Mouse (Mus musculus) spleen, adult 2 months (tissue): ENCODE measurements around the gene Wbp11. TPM values are rescaled to one million over a fixed set of nuclear protein-coding genes. Genes with fewer than 3 reads are reported as not detected.

Experiments
- DNase-seq, 2 experiments: peaks; one replicate each; pipeline versions ENCODE4 v3.0.0 to v3.0.0-alpha.2; 2012 to 2021; ENCODE audit warnings: low spot score in 2 of 2, low read depth in 1 of 2
- H3K27ac ChIP-seq: fragments of 200-500 bp; 2 replicates; pipeline ENCODE4 v1.5.1; 2012; ENCODE audit warnings: low read length, inconsistent platforms; ENCODE audit not compliant: insufficient read depth
- H3K27me3 ChIP-seq: fragments of 200-500 bp; 2 replicates; pipeline ENCODE4 v1.6.1; 2012; ENCODE audit warnings: mild to moderate bottlenecking, moderate library complexity, low read length, inconsistent platforms; ENCODE audit not compliant: control insufficient read depth, insufficient read depth
- H3K36me3 ChIP-seq: fragments of 200-500 bp; 2 replicates; pipeline ENCODE4 v1.6.1; 2012; ENCODE audit warnings: mild to moderate bottlenecking, low read length, inconsistent platforms; ENCODE audit not compliant: control insufficient read depth, insufficient read depth
- H3K4me1 ChIP-seq: fragments of 200-500 bp; 2 replicates; pipeline ENCODE4 v1.6.1; 2011; ENCODE audit warnings: inconsistent platforms; ENCODE audit not compliant: control insufficient read depth, insufficient read depth, insufficient read length
- H3K4me3 ChIP-seq: fragments of 200-500 bp; 2 replicates; pipeline ENCODE4 v1.5.1; 2011; ENCODE audit warnings: mild to moderate bottlenecking, inconsistent platforms; ENCODE audit not compliant: insufficient read depth, insufficient read length; ENCODE audit errors: extremely low read depth
- CTCF ChIP-seq: fragments of 200-500 bp; IDR thresholded peaks from 2 replicates; pipeline ENCODE4 v1.5.1; 2011; ENCODE audit warnings: mild to moderate bottlenecking, inconsistent platforms; ENCODE audit not compliant: insufficient read depth, insufficient read length, insufficient replicate concordance; ENCODE audit errors: extremely low read depth
- POLR2A ChIP-seq: fragments of 200-500 bp; IDR thresholded peaks from 2 replicates; pipeline ENCODE4 v1.6.1; 2011; ENCODE audit warnings: low read depth, low read length, inconsistent platforms
- WGBS: fragments of 180-500 bp; shearing (Covaris S2); methylation state at CpG from one replicate; pipeline ENCODE4 v1.1.7; 2018; 5-methylcytosine and 5-hydroxymethylcytosine counted together
- polyA plus RNA-seq: library from polyadenylated mRNA; depleted of rRNA; stranded (reverse); fragments of >200 nt; gene quantifications from 2 replicates; pipeline ENCODE4 v1.2.3, GENCODE M21; 2012

The Wbp11 gene
- polyA plus RNA-seq, 1 experiment: 33.5 TPM

DNA sequence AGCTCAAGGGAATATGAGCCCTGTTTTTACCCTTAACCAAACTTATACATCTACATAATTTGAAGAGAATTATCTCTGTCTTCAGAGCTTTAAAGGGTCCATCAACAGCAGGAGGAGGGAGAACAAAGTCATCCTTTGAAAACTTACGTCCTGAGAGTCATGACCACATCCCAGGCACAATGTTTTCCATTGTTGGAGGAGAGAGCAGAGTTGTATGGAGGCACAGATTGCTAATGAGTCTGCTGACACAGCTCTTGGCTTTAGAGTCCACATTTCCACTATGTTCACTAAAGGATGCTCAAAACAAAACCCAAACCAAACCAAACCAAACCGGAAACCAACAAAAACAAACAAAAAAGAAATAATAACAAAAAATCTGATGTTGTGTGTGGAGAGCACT, 16.9 kb upstream of the Wbp11 start:
- 94% methylated on average over 2 of the region's 2 CpGs for WGBS
- H3K27ac ChIP-seq: no peak overlapping the region
- H3K4me3 ChIP-seq: no peak overlapping the region
- no peaks in the 10 kb centered on the region for H3K27me3 ChIP-seq
- H3K4me1 ChIP-seq: no peaks in the 10 kb centered on the region
- DNase-seq: no peak
- no peak for TF ChIP-seq CTCF
- TF ChIP-seq POLR2A: no peak
- no peaks in the 10 kb centered on the region for H3K36me3 ChIP-seq

DNA sequence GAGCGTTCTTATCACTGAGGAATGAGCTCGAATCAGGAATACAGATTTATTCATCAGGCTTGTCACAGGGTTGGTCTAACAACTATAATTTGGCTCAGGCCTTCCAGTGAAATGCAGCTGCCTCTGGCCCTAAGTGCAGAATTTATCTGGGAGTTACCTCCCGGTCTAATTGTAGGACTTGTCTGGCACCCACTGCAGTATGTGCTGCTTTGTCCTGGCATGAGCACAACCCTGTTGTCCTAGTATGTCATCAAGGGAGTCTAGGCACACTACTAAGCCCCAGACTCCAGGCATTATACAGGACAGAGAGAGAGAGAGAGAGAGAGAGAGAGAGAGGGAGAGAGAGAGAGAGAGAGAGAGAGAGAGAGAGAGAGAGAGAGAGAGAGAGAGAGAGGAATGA, 9.3 kb upstream of the Wbp11 start:
- WGBS: 89% methylated on average over 3 of the region's 3 CpGs
- Histone ChIP-seq H3K36me3 (no peaks in the 10 kb centered on the region), H3K4me1 (no peaks in the 10 kb centered on the region), H3K27ac (no peak overlapping the region), H3K4me3 (no peak overlapping the region), H3K27me3 (no peaks in the 10 kb centered on the region)
- DNase-seq: no peak
- TF ChIP-seq CTCF (no peak), POLR2A (no peak)

DNA sequence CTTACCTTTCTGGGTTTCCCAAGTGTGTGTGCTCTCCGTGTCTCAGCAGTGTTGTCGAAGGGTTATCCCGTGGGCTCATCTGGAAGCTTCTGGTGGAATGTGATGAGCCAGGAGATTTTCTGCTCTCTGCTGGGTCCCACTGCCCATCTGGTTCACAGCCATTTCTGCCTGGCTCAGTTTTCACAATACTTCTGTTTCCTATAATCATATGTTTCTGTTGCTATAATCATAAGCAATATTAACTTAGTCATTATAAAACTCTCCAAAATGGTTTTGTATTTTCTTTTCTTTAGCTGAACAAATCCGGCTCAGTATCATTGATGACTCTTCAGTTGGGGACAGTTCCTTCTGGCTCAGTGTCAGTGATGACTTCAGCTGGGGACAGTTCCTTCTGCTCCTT, 7.3 kb upstream of the Wbp11 start, which contains the start of gene Smco3:
Gene Smco3 (minus strand): TSS at position 101 of the 400 bp plus-strand sequence.
- Histone ChIP-seq H3K4me1 (no peaks in the 10 kb centered on the region), H3K27me3 (no peaks in the 10 kb centered on the region), H3K4me3 (no peak within 1 kb of the TSS), H3K27ac (no peak within 1 kb of the TSS), H3K36me3 (no peaks in the 10 kb centered on the region)
- WGBS: 80% methylated on average over 4 of the region's 4 CpGs
- TF ChIP-seq POLR2A (no peak), CTCF (no peak)
- no peak for DNase-seq

- Histone ChIP-seq H3K27me3 (no peaks in the 10 kb centered on the region), H3K36me3 (no peaks in the 10 kb centered on the region), H3K4me1 (no peaks in the 10 kb centered on the region; the same call in 1 of the 2 replicates), H3K4me3 (no peak overlapping the region), H3K27ac (peak overlapping the region; percentile 19; the same call in 1 of the 2 replicates)
- DNase-seq: peak in 1 of 2 experiments; percentile 49
- TF ChIP-seq POLR2A (no peak), CTCF (no peak)
- 9% methylated on average over 5 of the region's 5 CpGs for WGBS
These were observed 3.7 kb upstream of the Wbp11 start for GRCm38 (mm10) chr6:136831712-136832111.

DNA sequence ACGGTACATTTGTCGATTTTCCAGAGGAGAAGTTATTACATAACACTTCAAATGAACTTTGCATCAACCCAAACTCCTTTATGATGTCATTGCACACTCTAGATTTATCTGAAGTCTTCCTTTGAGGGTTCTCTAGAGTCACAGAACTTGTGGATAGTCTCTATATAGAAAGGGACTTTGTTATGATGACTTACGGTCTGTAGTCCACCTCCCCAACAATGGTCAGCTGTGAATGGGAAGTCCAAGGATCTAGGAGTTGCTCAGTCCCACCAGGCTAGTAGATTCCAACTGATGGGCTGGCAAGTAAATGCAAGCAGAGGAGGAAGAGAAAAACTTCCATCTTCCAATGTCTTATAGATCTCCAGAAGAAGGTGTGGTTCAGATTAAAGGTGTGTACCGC, 648 bp upstream of the Wbp11 start:
- Histone ChIP-seq H3K36me3 (peaks cover 11% of the 10 kb centered on the region), H3K27ac (no peak overlapping the region)
- TF ChIP-seq POLR2A (no peak), CTCF (no peak)

GRCm38 (mm10) chr6:136827516-136827880, 535 bp downstream of the Wbp11 start, which contains the start of gene BC049715:
TSS of gene BC049715 (plus strand) at chr6:136827626.
- TF ChIP-seq POLR2A (no peak), CTCF (no peak)
- peak within 1 kb of the TSS; percentile 86 for H3K4me3 ChIP-seq
- no peaks in the 10 kb centered on the region for H3K27me3 ChIP-seq
- WGBS: under 1% methylated on average over 34 of the region's 34 CpGs
- peak within 1 kb of the TSS; percentile 69 for H3K27ac ChIP-seq
- no peaks in the 10 kb centered on the region; the same call in 1 of the 2 replicates for H3K4me1 ChIP-seq
- H3K36me3 ChIP-seq: peaks cover 18% of the 10 kb centered on the region
- DNase-seq: no peak

More for the DNA sequence above, 648 bp upstream of the Wbp11 start:
- H3K4me1 ChIP-seq: no peaks in the 10 kb centered on the region; the same call in 1 of the 2 replicates
- no peaks in the 10 kb centered on the region for H3K27me3 ChIP-seq
- DNase-seq: no peak
- H3K4me3 ChIP-seq: no peak overlapping the region
- WGBS: 38% methylated on average over 4 of the region's 4 CpGs

DNA sequence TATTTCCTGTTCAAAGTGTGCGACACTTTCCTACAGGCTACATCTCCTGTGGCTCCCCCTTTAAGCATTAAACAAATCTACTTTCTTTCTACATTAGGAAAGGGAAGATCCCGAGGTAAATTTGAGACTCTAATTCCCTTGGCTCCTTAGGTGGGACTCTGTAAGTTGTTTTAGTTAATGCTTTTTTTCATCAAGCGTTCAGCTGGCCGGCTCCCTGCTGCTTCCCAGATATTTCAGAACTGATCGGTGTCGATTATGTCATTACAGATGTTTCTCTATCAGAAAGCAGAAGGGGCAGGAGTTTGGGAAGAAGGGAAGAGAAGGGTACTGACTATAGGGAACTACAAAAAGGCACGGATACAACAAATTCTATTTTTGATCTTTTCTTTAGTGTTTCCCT, 917 bp downstream of the Wbp11 start:
- no peak for DNase-seq
- WGBS: 5% methylated on average over 7 of the region's 7 CpGs
- peak overlapping the region; percentile 86 for H3K4me3 ChIP-seq
- no peaks in the 10 kb centered on the region for H3K27me3 ChIP-seq
- peaks cover 21% of the 10 kb centered on the region for H3K36me3 ChIP-seq
- H3K27ac ChIP-seq: no peak overlapping the region
- no peak for TF ChIP-seq POLR2A
- H3K4me1 ChIP-seq: no peaks in the 10 kb centered on the region; the same call in 1 of the 2 replicates
